Mouse (Mus musculus): ENCODE data around the gene Myo1d. TPM values are rescaled to one million over a fixed set of nuclear protein-coding genes. Genes with fewer than 3 reads are reported as not detected.

The Myo1d gene
- polyA plus RNA-seq, 1 experiment from 2014 or later, result 8.3 TPM

- H3K9me3 ChIP-seq, result no peaks in the 10 kb centered on the region
- H3K9ac ChIP-seq, result no peak overlapping the region
- ATAC-seq (ENCODE audit: insufficient number of reproducible peaks, insufficient read depth, low FRiP score, low TSS enrichment), result no peak
- no peak overlapping the region for H3K4me2 ChIP-seq (replicated peaks)
- no peaks in the 10 kb centered on the region for H3K27me3 ChIP-seq
- H3K4me3 ChIP-seq, result no peak overlapping the region
- H3K4me1 ChIP-seq, result no peaks in the 10 kb centered on the region
- H3K27ac ChIP-seq, result no peak overlapping the region
- 70% methylated on average over 3 of the region's 3 CpGs for WGBS
- no peaks in the 10 kb centered on the region for H3K36me3 ChIP-seq
These were observed 115.6 kb downstream of the Myo1d start for GRCm38 (mm10) chr11:80664261-80664660.

GRCm38 (mm10) chr11:80645111-80645510 lies 134.7 kb downstream of the Myo1d start:
- Histone ChIP-seq H3K9me3 (no peaks in the 10 kb centered on the region), H3K4me3 (no peak overlapping the region), H3K4me1 (no peaks in the 10 kb centered on the region), H3K4me2 (replicated peaks) (no peak overlapping the region), H3K36me3 (no peaks in the 10 kb centered on the region), H3K9ac (no peak overlapping the region), H3K27ac (no peak overlapping the region), H3K27me3 (no peaks in the 10 kb centered on the region)
- no peak for ATAC-seq (ENCODE audit: insufficient number of reproducible peaks, insufficient read depth, low FRiP score, low TSS enrichment)
- 83% methylated on average over 5 of the region's 5 CpGs for WGBS

GRCm38 (mm10) chr11:80628992-80629865 lies 150.6 kb downstream of the Myo1d start:
- H3K27me3 ChIP-seq, result no peaks in the 10 kb centered on the region
- H3K4me1 ChIP-seq, result no peaks in the 10 kb centered on the region
- no peak overlapping the region for H3K27ac ChIP-seq
- H3K4me3 ChIP-seq, result no peak overlapping the region
- H3K36me3 ChIP-seq, result no peaks in the 10 kb centered on the region
- H3K4me2 ChIP-seq (replicated peaks), result no peak overlapping the region
- WGBS, result 84% methylated on average over 10 of the region's 10 CpGs
- no peak for ATAC-seq (ENCODE audit: insufficient number of reproducible peaks, insufficient read depth, low FRiP score, low TSS enrichment)
- no peak overlapping the region for H3K9ac ChIP-seq
- no peaks in the 10 kb centered on the region for H3K9me3 ChIP-seq

GRCm38 (mm10) chr11:80628581-80628980 lies 151.2 kb downstream of the Myo1d start:
- 67% methylated on average over 4 of the region's 4 CpGs for WGBS
- Histone ChIP-seq H3K9me3 (no peaks in the 10 kb centered on the region), H3K36me3 (no peaks in the 10 kb centered on the region), H3K4me3 (no peak overlapping the region), H3K27ac (no peak overlapping the region), H3K4me2 (replicated peaks) (no peak overlapping the region), H3K27me3 (no peaks in the 10 kb centered on the region), H3K9ac (no peak overlapping the region), H3K4me1 (no peaks in the 10 kb centered on the region)
- no peak for ATAC-seq (ENCODE audit: insufficient number of reproducible peaks, insufficient read depth, low FRiP score, low TSS enrichment)

GRCm38 (mm10) chr11:80623038-80623380 lies 156.8 kb downstream of the Myo1d start:
- 17% methylated on average over 7 of the region's 7 CpGs for WGBS
- no peak for ATAC-seq (ENCODE audit: insufficient number of reproducible peaks, insufficient read depth, low FRiP score, low TSS enrichment)
- Histone ChIP-seq H3K27ac (no peak overlapping the region), H3K9ac (no peak overlapping the region), H3K4me1 (peaks cover 9% of the 10 kb centered on the region), H3K9me3 (no peaks in the 10 kb centered on the region), H3K36me3 (no peaks in the 10 kb centered on the region), H3K4me2 (replicated peaks) (peak overlapping the region; percentile 29), H3K27me3 (no peaks in the 10 kb centered on the region), H3K4me3 (no peak overlapping the region)

GRCm38 (mm10) chr11:80622233-80623037 lies 157.4 kb downstream of the Myo1d start:
- Histone ChIP-seq H3K36me3 (no peaks in the 10 kb centered on the region), H3K9ac (no peak overlapping the region), H3K4me3 (no peak overlapping the region), H3K4me1 (peaks cover 9% of the 10 kb centered on the region), H3K27ac (peak overlapping the region; percentile 65), H3K27me3 (no peaks in the 10 kb centered on the region), H3K4me2 (replicated peaks) (peak overlapping the region; percentile 29), H3K9me3 (no peaks in the 10 kb centered on the region)
- WGBS, result 12% methylated on average over 11 of the region's 11 CpGs
- no peak for ATAC-seq (ENCODE audit: insufficient number of reproducible peaks, insufficient read depth, low FRiP score, low TSS enrichment)

- H3K4me2 ChIP-seq (replicated peaks), result no peak overlapping the region
- H3K27ac ChIP-seq, result no peak overlapping the region
- WGBS, result 40% methylated on average over 6 of the region's 6 CpGs
- no peaks in the 10 kb centered on the region for H3K9me3 ChIP-seq
- ATAC-seq (ENCODE audit: insufficient number of reproducible peaks, insufficient read depth, low FRiP score, low TSS enrichment), result no peak
- H3K9ac ChIP-seq, result no peak overlapping the region
- peaks cover 5% of the 10 kb centered on the region; the same call in 1 of the 2 replicates for H3K4me1 ChIP-seq
- H3K27me3 ChIP-seq, result no peaks in the 10 kb centered on the region
- no peaks in the 10 kb centered on the region for H3K36me3 ChIP-seq
- H3K4me3 ChIP-seq, result no peak overlapping the region
These were observed 164.7 kb downstream of the Myo1d start for GRCm38 (mm10) chr11:80614949-80615725.

- Histone ChIP-seq H3K4me3 (no peak overlapping the region), H3K27ac (no peak overlapping the region), H3K4me2 (replicated peaks) (no peak overlapping the region), H3K9ac (no peak overlapping the region), H3K9me3 (no peaks in the 10 kb centered on the region), H3K27me3 (no peaks in the 10 kb centered on the region), H3K4me1 (peaks cover 5% of the 10 kb centered on the region; the same call in 1 of the 2 replicates), H3K36me3 (no peaks in the 10 kb centered on the region)
- ATAC-seq (ENCODE audit: insufficient number of reproducible peaks, insufficient read depth, low FRiP score, low TSS enrichment), result no peak
- WGBS, result 38% methylated on average over 5 of the region's 5 CpGs
These were observed 165.4 kb downstream of the Myo1d start for GRCm38 (mm10) chr11:80614418-80614817.

GRCm38 (mm10) chr11:80613534-80613933 lies 166.3 kb downstream of the Myo1d start:
- no peak overlapping the region for H3K4me3 ChIP-seq
- no peaks in the 10 kb centered on the region for H3K36me3 ChIP-seq
- ATAC-seq (ENCODE audit: insufficient number of reproducible peaks, insufficient read depth, low FRiP score, low TSS enrichment), result no peak
- WGBS, result 10% methylated on average over 6 of the region's 6 CpGs
- H3K9me3 ChIP-seq, result no peaks in the 10 kb centered on the region
- H3K4me1 ChIP-seq, result peaks cover 5% of the 10 kb centered on the region; the same call in 1 of the 2 replicates
- H3K27ac ChIP-seq, result no peak overlapping the region
- no peaks in the 10 kb centered on the region for H3K27me3 ChIP-seq
- no peak overlapping the region for H3K4me2 ChIP-seq (replicated peaks)
- no peak overlapping the region for H3K9ac ChIP-seq

GRCm38 (mm10) chr11:80602707-80603441 lies 177.0 kb downstream of the Myo1d start:
- H3K27ac ChIP-seq, result peak overlapping the region; percentile 3; the same call in 1 of the 2 replicates
- peak overlapping the region; percentile 10 for H3K4me3 ChIP-seq
- H3K27me3 ChIP-seq, result 0 out of 2 replicates have a peak, but pooled peaks cover 5% of the 10 kb centered on the region
- H3K9ac ChIP-seq, result peak overlapping the region; percentile 16; the same call in 1 of the 2 replicates
- H3K4me2 ChIP-seq (replicated peaks), result peak overlapping the region; percentile 42
- H3K36me3 ChIP-seq, result no peaks in the 10 kb centered on the region
- ATAC-seq (ENCODE audit: insufficient number of reproducible peaks, insufficient read depth, low FRiP score, low TSS enrichment), result peak; percentile 28; the same call in 1 of the 2 replicates
- no peaks in the 10 kb centered on the region for H3K9me3 ChIP-seq
- H3K4me1 ChIP-seq, result peaks cover 16% of the 10 kb centered on the region; the same call in 1 of the 2 replicates
- 2% methylated on average over 24 of the region's 24 CpGs for WGBS

GRCm38 (mm10) chr11:80602041-80602458 lies 177.8 kb downstream of the Myo1d start:
- H3K9me3 ChIP-seq, result no peaks in the 10 kb centered on the region
- H3K36me3 ChIP-seq, result no peaks in the 10 kb centered on the region
- ATAC-seq (ENCODE audit: insufficient number of reproducible peaks, insufficient read depth, low FRiP score, low TSS enrichment), result no peak
- H3K27ac ChIP-seq, result no peak overlapping the region
- peak overlapping the region; percentile 42; the same call in 1 of the 2 replicates for H3K4me2 ChIP-seq (replicated peaks)
- no peak overlapping the region for H3K9ac ChIP-seq
- H3K27me3 ChIP-seq, result 0 out of 2 replicates have a peak, but pooled peaks cover 5% of the 10 kb centered on the region
- WGBS, result 21% methylated on average over 8 of the region's 8 CpGs
- peaks cover 16% of the 10 kb centered on the region; the same call in 1 of the 2 replicates for H3K4me1 ChIP-seq
- H3K4me3 ChIP-seq, result no peak overlapping the region
